Mouse (Mus musculus) stomach, embryonic 16.5 days (tissue): ENCODE measurements around the gene Bmp8a. TPM values are rescaled to one million over a fixed set of nuclear protein-coding genes. Genes with fewer than 3 reads are reported as not detected.
"Not testable (repeated sequence)": the region's sequence is repeated elsewhere in the genome, so short reads cannot be mapped to it uniquely, and the experiment has no call there.

Source experiments
- ATAC-seq: fragments of 200-750 bp; cut with Nextera tagmentation; 2 replicates; pipeline ENCODE4 v1.8.0; 2017; ENCODE audit warnings: moderate number of reproducible peaks, moderate TSS enrichment; ENCODE audit not compliant: insufficient read depth, low FRiP score
- H3K27ac ChIP-seq: fragments of 300-500 bp; sonication (generic); 2 replicates; pipeline ENCODE4 v1.5.1; 2014; ENCODE audit warnings: low read length
- H3K27me3 ChIP-seq: fragments of 300-500 bp; sonication (generic); 2 replicates; pipeline ENCODE4 v1.6.1; 2014; ENCODE audit warnings: low read length, control low read depth, mixed read lengths; ENCODE audit not compliant: control insufficient read depth, insufficient read depth
- H3K36me3 ChIP-seq: fragments of 300-500 bp; sonication (generic); 2 replicates; pipeline ENCODE4 v1.6.1; 2014; ENCODE audit warnings: low read length; ENCODE audit not compliant: control insufficient read depth, insufficient read depth
- H3K4me1 ChIP-seq: fragments of 300-500 bp; sonication (generic); 2 replicates; pipeline ENCODE4 v1.6.1; 2014; ENCODE audit warnings: low read length, control low read depth, mixed read lengths; ENCODE audit not compliant: control insufficient read depth, insufficient read depth
- H3K4me2 ChIP-seq: fragments of 300-500 bp; sonication (generic); 2 replicates; pipeline ENCODE4 v1.6.1; 2014; ENCODE audit warnings: low read depth, low read length, mixed read lengths
- H3K4me3 ChIP-seq: fragments of 300-500 bp; sonication (generic); replicated peaks from 2 replicates; pipeline ENCODE4 v1.5.1; 2014; ENCODE audit warnings: mild to moderate bottlenecking, low read length
- H3K9ac ChIP-seq: fragments of 300-500 bp; sonication (generic); 2 replicates; pipeline ENCODE4 v1.6.1; 2014; ENCODE audit warnings: low read length
- H3K9me3 ChIP-seq: fragments of 300-500 bp; sonication (generic); replicated peaks from 2 replicates; pipeline ENCODE4 v1.6.1; 2016; ENCODE audit warnings: low read length, control low read depth; ENCODE audit not compliant: control insufficient read depth
- WGBS: fragments of 180-500 bp; shearing (Covaris S2); extraction: QIAGEN DNeasy Blood & Tissue Kit; methylation state at CpG from one replicate; pipeline ENCODE4 v1.1.7; 2014; 5-methylcytosine and 5-hydroxymethylcytosine counted together
- polyA plus RNA-seq: library from polyadenylated mRNA; unstranded; fragments of >200 nt; fragmentation: Nextera tagmentation; extraction: Ambion mirVana; gene quantifications from 2 replicates; pipeline ENCODE4 v1.2.1, GENCODE M21; 2015

The Bmp8a gene
- polyA plus RNA-seq, 1 experiment from 2014 or later = 0.48 TPM

- ATAC-seq = no peak
- H3K36me3 ChIP-seq = peaks cover 56% of the 10 kb centered on the region
- H3K27me3 ChIP-seq = no peaks in the 10 kb centered on the region
- peak overlapping the region; percentile 23; the same call in 1 of the 2 replicates for H3K27ac ChIP-seq
- no peak overlapping the region for H3K4me2 ChIP-seq
- H3K4me1 ChIP-seq = no peaks in the 10 kb centered on the region
- H3K9me3 ChIP-seq = no peaks in the 10 kb centered on the region
- H3K4me3 ChIP-seq = no peak overlapping the region
- no peak overlapping the region for H3K9ac ChIP-seq
- WGBS = 92% methylated on average over 21 of the region's 22 CpGs
Measured at GRCm38 (mm10) chr4:123297195-123297960, 45.7 kb downstream of the Bmp8a start.

- no peak overlapping the region for H3K4me2 ChIP-seq
- no peaks in the 10 kb centered on the region for H3K9me3 ChIP-seq
- H3K36me3 ChIP-seq = peaks cover 68% of the 10 kb centered on the region
- 85% methylated on average over 5 of the region's 5 CpGs for WGBS
- ATAC-seq = no peak
- no peak overlapping the region for H3K27ac ChIP-seq
- no peaks in the 10 kb centered on the region for H3K27me3 ChIP-seq
- no peak overlapping the region for H3K9ac ChIP-seq
- H3K4me3 ChIP-seq = no peak overlapping the region
- H3K4me1 ChIP-seq = no peaks in the 10 kb centered on the region
Measured at GRCm38 (mm10) chr4:123296148-123296534, 46.9 kb downstream of the Bmp8a start.

GRCm38 (mm10) chr4:123295516-123296147 lies 47.4 kb downstream of the Bmp8a start:
- Histone ChIP-seq H3K4me3 (no peak overlapping the region), H3K27me3 (no peaks in the 10 kb centered on the region), H3K4me2 (no peak overlapping the region), H3K9ac (no peak overlapping the region), H3K4me1 (no peaks in the 10 kb centered on the region), H3K36me3 (peaks cover 71% of the 10 kb centered on the region), H3K27ac (no peak overlapping the region), H3K9me3 (no peaks in the 10 kb centered on the region)
- no peak for ATAC-seq
- 87% methylated on average over 21 of the region's 21 CpGs for WGBS

- H3K27me3 ChIP-seq, H3K27ac ChIP-seq, H3K4me1 ChIP-seq, ATAC-seq, H3K4me2 ChIP-seq, H3K9ac ChIP-seq, H3K9me3 ChIP-seq, H3K4me3 ChIP-seq: not testable (repeated sequence)
- 87% methylated on average over 15 of the region's 15 CpGs for WGBS
- H3K36me3 ChIP-seq = peaks cover 70% of the 10 kb centered on the region
Measured at GRCm38 (mm10) chr4:123295026-123295425, 48.0 kb downstream of the Bmp8a start.

- no peaks in the 10 kb centered on the region for H3K4me1 ChIP-seq
- H3K27me3 ChIP-seq = no peaks in the 10 kb centered on the region
- H3K9ac ChIP-seq = no peak overlapping the region
- no peak overlapping the region for H3K27ac ChIP-seq
- no peak overlapping the region for H3K4me2 ChIP-seq
- no peak for ATAC-seq
- H3K9me3 ChIP-seq = no peaks in the 10 kb centered on the region
- 73% methylated on average over 7 of the region's 7 CpGs for WGBS
- no peak overlapping the region for H3K4me3 ChIP-seq
- H3K36me3 ChIP-seq = peaks cover 65% of the 10 kb centered on the region
Measured at GRCm38 (mm10) chr4:123293661-123294443, 49.2 kb downstream of the Bmp8a start.

- 88% methylated on average over 7 of the region's 7 CpGs for WGBS
- H3K27ac ChIP-seq = no peak overlapping the region
- H3K4me1 ChIP-seq = no peaks in the 10 kb centered on the region
- no peak for ATAC-seq
- no peak overlapping the region for H3K4me2 ChIP-seq
- H3K36me3 ChIP-seq = peaks cover 65% of the 10 kb centered on the region
- H3K27me3 ChIP-seq = no peaks in the 10 kb centered on the region
- H3K4me3 ChIP-seq = no peak overlapping the region
- no peak overlapping the region for H3K9ac ChIP-seq
- H3K9me3 ChIP-seq = no peaks in the 10 kb centered on the region
Measured at GRCm38 (mm10) chr4:123292989-123293388, 50.1 kb downstream of the Bmp8a start.

GRCm38 (mm10) chr4:123292390-123292789 lies 50.7 kb downstream of the Bmp8a start:
- H3K4me3 ChIP-seq = no peak overlapping the region
- no peaks in the 10 kb centered on the region for H3K27me3 ChIP-seq
- peaks cover 66% of the 10 kb centered on the region for H3K36me3 ChIP-seq
- H3K9ac ChIP-seq = no peak overlapping the region
- no peak overlapping the region for H3K4me2 ChIP-seq
- no peak overlapping the region for H3K27ac ChIP-seq
- H3K9me3 ChIP-seq = no peaks in the 10 kb centered on the region
- no peak for ATAC-seq
- no peaks in the 10 kb centered on the region for H3K4me1 ChIP-seq
- WGBS = 91% methylated on average over 3 of the region's 3 CpGs

- H3K4me3 ChIP-seq = no peak overlapping the region
- 89% methylated on average over 12 of the region's 12 CpGs for WGBS
- ATAC-seq = no peak
- no peaks in the 10 kb centered on the region for H3K9me3 ChIP-seq
- no peaks in the 10 kb centered on the region for H3K27me3 ChIP-seq
- peaks cover 22% of the 10 kb centered on the region for H3K4me1 ChIP-seq
- H3K36me3 ChIP-seq = peaks cover 50% of the 10 kb centered on the region
- no peak overlapping the region for H3K9ac ChIP-seq
- no peak overlapping the region for H3K4me2 ChIP-seq
- no peak overlapping the region for H3K27ac ChIP-seq
Measured at GRCm38 (mm10) chr4:123289038-123289437, 54.0 kb downstream of the Bmp8a start.

GRCm38 (mm10) chr4:123286790-123287189 lies 56.3 kb downstream of the Bmp8a start:
- ATAC-seq = no peak
- no peak overlapping the region for H3K4me3 ChIP-seq
- H3K4me1 ChIP-seq = peaks cover 25% of the 10 kb centered on the region
- no peak overlapping the region for H3K9ac ChIP-seq
- no peaks in the 10 kb centered on the region for H3K9me3 ChIP-seq
- no peak overlapping the region for H3K4me2 ChIP-seq
- peaks cover 33% of the 10 kb centered on the region for H3K36me3 ChIP-seq
- 80% methylated on average over 2 of the region's 2 CpGs for WGBS
- H3K27me3 ChIP-seq = no peaks in the 10 kb centered on the region
- no peak overlapping the region for H3K27ac ChIP-seq
